Mouse (Mus musculus) bone marrow macrophage, adult 2 months (primary cell): ENCODE measurements around the gene Itga8.

ENCODE experiments used
- CTCF ChIP-seq: IDR thresholded peaks from 2 replicates; pipeline ENCODE4 v1.5.1; 2012; ENCODE audit warnings: low read depth, mild to moderate bottlenecking, low read length, moderate library complexity
- POLR2A ChIP-seq: IDR thresholded peaks from 2 replicates; pipeline ENCODE4 v1.6.1; 2012; ENCODE audit warnings: mild to moderate bottlenecking, low read depth, low read length, borderline replicate concordance

DNA sequence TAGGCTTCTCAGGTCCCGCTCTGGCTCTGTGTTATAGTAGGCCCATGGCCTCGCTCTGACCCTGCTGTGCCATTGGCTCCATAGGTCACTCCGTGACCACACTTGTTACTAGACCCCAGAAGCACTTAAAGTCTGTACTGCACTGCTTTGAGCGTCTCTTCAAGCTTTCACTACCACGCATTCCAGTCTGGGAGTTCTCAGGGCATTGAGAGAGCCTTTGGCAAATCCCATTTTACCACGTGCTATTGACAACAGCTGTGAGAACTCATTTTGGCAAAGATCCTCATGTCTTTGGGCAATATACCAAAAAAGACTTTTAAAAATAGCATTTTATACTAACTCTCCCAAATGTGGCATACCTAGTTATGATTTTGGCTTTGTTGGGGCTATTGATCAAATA, 147.0 kb downstream of the Itga8 start:
- TF ChIP-seq POLR2A: no peak
- TF ChIP-seq CTCF: no peak
